Mouse (Mus musculus) embryonic facial prominence, embryonic 11.5 days (tissue): ENCODE results near the gene Sema6b. TPM values are rescaled to one million over a fixed set of nuclear protein-coding genes. Genes with fewer than 3 reads are reported as not detected.

Experiments used
- ATAC-seq: fragments of 200-750 bp; cut with Nextera tagmentation; replicated peaks from 2 replicates; pipeline ENCODE4 v1.8.0; 2017; ENCODE audit warnings: low read depth; ENCODE audit not compliant: insufficient number of reproducible peaks, low FRiP score, low TSS enrichment
- DNase-seq: peaks from one replicate; pipeline ENCODE4 v3.0.0-alpha.2; 2015; ENCODE audit warnings: low spot score
- H3K27ac ChIP-seq: fragments of 300-500 bp; sonication (generic); replicated peaks from 2 replicates; pipeline ENCODE4 v1.5.1; 2014; ENCODE audit warnings: mild to moderate bottlenecking, low read depth, low read length, control low read depth
- H3K27me3 ChIP-seq: fragments of 300-500 bp; sonication (generic); 2 replicates; pipeline ENCODE4 v1.6.1; 2014; ENCODE audit warnings: mild to moderate bottlenecking, low read length, moderate library complexity, mixed read lengths; ENCODE audit not compliant: control insufficient read depth, insufficient read depth
- H3K36me3 ChIP-seq: fragments of 300-500 bp; sonication (generic); replicated peaks from 2 replicates; pipeline ENCODE4 v1.6.1; 2014; ENCODE audit warnings: low read depth, mild to moderate bottlenecking, low read length, moderate library complexity, mixed read lengths; ENCODE audit not compliant: control insufficient read depth, insufficient read depth
- H3K4me1 ChIP-seq: fragments of 300-500 bp; sonication (generic); 2 replicates; pipeline ENCODE4 v1.6.1; 2014; ENCODE audit warnings: low read length, mixed read lengths; ENCODE audit not compliant: control insufficient read depth, insufficient read depth
- H3K4me2 ChIP-seq: fragments of 300-500 bp; sonication (generic); 2 replicates; pipeline ENCODE4 v1.6.1; 2014; ENCODE audit warnings: low read depth, mild to moderate bottlenecking, control low read depth, low read length, moderate library complexity
- H3K4me3 ChIP-seq: fragments of 300-500 bp; sonication (generic); 2 replicates; pipeline ENCODE4 v1.5.1; 2014; ENCODE audit warnings: low read depth, low read length, control low read depth
- H3K9ac ChIP-seq: fragments of 300-500 bp; sonication (generic); replicated peaks from 2 replicates; pipeline ENCODE4 v1.6.1; 2014; ENCODE audit warnings: mild to moderate bottlenecking, control low read depth, low read length
- H3K9me3 ChIP-seq: fragments of 300-500 bp; sonication (generic); replicated peaks from 2 replicates; pipeline ENCODE4 v1.6.1; 2016; ENCODE audit warnings: mild to moderate bottlenecking, low read length, inconsistent platforms, mixed read lengths; ENCODE audit not compliant: control insufficient read depth
- WGBS: fragments of 180-500 bp; shearing (Covaris S2); extraction: QIAGEN DNeasy Blood & Tissue Kit; methylation state at CpG from one replicate; pipeline ENCODE4 v1.1.7; 2014; 5-methylcytosine and 5-hydroxymethylcytosine counted together
- polyA plus RNA-seq: library from polyadenylated mRNA; unstranded; fragments of >200 nt; fragmentation: Nextera tagmentation; extraction: Ambion mirVana; gene quantifications from 2 replicates; pipeline ENCODE4 v1.2.1, GENCODE M21; 2014

The Sema6b gene
- polyA plus RNA-seq, 1 experiment from 2014 or later, result 1.1 TPM

DNA sequence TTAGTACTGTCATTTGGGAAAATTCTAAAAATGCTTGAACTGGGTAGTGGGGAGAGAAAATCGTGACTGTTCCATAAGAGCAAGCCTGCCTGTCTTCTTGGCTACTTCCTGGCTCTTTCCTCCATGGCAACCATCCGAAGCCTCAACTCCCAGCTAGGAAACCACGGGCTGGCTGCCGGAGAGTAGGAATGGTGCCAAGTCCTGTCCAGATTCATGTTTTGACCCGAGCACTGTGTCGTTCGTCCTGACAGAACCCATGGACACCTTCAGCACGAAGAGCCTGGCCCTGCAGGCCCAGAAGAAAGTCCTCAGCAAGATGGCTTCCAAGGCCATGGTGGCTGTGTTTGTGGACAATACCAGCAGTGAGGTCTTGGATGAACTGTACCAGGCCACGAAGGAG lies 31.3 kb upstream of the Sema6b start:
- no peaks in the 10 kb centered on the region for H3K9me3 ChIP-seq
- H3K36me3 ChIP-seq, result no peaks in the 10 kb centered on the region
- no peaks in the 10 kb centered on the region for H3K4me1 ChIP-seq
- no peak overlapping the region for H3K9ac ChIP-seq
- no peaks in the 10 kb centered on the region for H3K27me3 ChIP-seq
- no peak overlapping the region for H3K4me3 ChIP-seq
- ATAC-seq (no peak), DNase-seq (no peak)
- H3K27ac ChIP-seq, result no peak overlapping the region
- no peak overlapping the region for H3K4me2 ChIP-seq
- WGBS, result 78% methylated on average over 9 of the region's 9 CpGs

DNA sequence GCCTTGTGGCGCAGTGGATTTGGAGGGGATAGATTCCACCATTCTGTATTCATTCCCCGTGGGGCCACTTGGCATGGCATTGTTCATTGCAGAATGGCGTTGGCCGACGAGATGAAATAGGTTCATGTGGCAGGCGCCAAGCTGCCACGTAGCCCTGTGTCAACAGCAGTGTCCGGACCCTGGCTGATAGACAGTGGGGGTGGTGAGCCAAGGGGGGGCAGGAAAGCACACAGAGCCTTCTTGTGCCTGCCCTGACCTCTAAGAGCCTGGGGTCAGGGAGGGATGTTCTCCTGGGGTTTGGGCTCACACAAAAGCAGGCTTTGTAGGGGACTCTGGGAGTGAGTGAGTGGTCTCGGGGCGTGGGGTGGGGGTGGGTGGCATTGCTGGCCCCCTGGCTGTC lies 30.5 kb upstream of the Sema6b start:
- 25% methylated on average over 10 of the region's 10 CpGs for WGBS
- H3K27me3 ChIP-seq, result no peaks in the 10 kb centered on the region
- H3K4me3 ChIP-seq, result no peak overlapping the region
- ATAC-seq (0 out of 2 replicates have a peak, but pooled peaks have one; percentile 26), DNase-seq (peak; percentile 16)
- no peak overlapping the region for H3K9ac ChIP-seq
- H3K4me2 ChIP-seq, result no peak overlapping the region
- H3K36me3 ChIP-seq, result no peaks in the 10 kb centered on the region
- H3K27ac ChIP-seq, result no peak overlapping the region
- no peaks in the 10 kb centered on the region for H3K9me3 ChIP-seq
- no peaks in the 10 kb centered on the region for H3K4me1 ChIP-seq

DNA sequence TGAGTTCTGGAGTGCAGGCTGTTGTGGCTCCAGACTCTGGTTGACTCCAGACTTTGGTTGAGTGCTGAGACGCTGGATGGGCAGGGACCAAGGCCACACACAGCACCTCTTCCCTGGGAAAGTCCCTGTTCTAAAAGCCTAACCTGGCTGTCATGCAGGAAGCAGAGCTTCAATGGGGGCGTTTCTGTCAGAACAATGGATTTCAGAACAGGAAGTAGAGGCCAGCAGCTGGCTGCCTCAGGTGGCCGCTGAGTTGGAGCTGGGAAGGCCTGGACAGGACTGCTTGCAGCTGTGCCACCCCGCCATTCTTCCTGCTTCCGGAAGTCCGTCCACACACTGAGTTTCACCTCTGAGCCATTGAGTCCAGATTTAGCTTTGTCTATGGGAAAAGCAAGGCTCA lies 29.7 kb upstream of the Sema6b start:
- 46% methylated on average over 6 of the region's 6 CpGs for WGBS
- 0 out of 2 replicates have a peak overlapping the region, but pooled peaks have one; percentile 16 for H3K27ac ChIP-seq
- H3K4me2 ChIP-seq, result no peak overlapping the region
- no peaks in the 10 kb centered on the region for H3K9me3 ChIP-seq
- no peak overlapping the region for H3K9ac ChIP-seq
- DNase-seq (no peak), ATAC-seq (no peak)
- no peaks in the 10 kb centered on the region for H3K36me3 ChIP-seq
- no peak overlapping the region for H3K4me3 ChIP-seq
- H3K4me1 ChIP-seq, result no peaks in the 10 kb centered on the region
- no peaks in the 10 kb centered on the region for H3K27me3 ChIP-seq

DNA sequence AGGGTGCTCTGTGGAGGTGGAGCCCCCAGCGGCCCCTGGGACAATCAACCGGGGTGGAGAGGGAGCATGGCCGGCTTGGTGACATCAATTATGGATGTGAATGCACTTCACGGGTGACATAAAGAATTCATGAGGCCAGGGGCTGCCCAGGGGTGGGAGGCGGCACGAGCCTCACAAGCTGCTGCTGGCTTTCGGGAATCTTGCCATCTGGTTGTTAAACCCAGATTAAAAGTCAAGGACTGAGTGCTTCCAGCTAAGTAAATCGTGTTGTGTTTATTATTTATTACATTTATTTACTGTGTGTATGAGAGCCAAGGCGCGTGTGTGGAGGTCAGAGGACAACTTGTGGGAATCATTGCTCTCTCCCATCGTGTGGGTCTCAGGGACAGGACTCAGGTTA lies 25.5 kb upstream of the Sema6b start:
- ATAC-seq (no peak), DNase-seq (no peak)
- Histone ChIP-seq H3K4me3 (no peak overlapping the region), H3K9me3 (no peaks in the 10 kb centered on the region), H3K27me3 (no peaks in the 10 kb centered on the region), H3K36me3 (no peaks in the 10 kb centered on the region), H3K4me1 (no peaks in the 10 kb centered on the region), H3K4me2 (no peak overlapping the region), H3K9ac (no peak overlapping the region), H3K27ac (no peak overlapping the region)
- WGBS, result 73% methylated on average over 11 of the region's 11 CpGs

DNA sequence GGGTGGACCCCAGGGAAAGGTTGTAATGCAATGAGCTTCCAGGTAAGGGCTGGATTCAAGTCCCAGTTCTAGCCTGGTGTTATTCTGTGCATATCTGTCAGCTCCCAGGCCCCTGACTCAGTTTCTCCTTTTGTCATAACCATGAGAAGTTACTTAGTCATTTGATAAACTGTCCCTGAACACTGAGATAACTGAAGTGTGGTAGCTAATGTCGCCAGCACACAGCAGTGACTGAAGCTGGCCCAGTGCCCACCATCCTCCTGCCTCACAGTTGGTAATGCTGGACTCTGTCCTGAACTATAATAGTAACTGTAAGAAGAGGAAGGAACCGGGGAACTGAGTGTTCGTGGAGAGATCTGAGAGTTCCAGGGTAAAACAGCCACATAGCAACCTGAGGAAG lies 24.4 kb upstream of the Sema6b start:
- no peak overlapping the region for H3K27ac ChIP-seq
- 84% methylated on average over 3 of the region's 3 CpGs for WGBS

DNA sequence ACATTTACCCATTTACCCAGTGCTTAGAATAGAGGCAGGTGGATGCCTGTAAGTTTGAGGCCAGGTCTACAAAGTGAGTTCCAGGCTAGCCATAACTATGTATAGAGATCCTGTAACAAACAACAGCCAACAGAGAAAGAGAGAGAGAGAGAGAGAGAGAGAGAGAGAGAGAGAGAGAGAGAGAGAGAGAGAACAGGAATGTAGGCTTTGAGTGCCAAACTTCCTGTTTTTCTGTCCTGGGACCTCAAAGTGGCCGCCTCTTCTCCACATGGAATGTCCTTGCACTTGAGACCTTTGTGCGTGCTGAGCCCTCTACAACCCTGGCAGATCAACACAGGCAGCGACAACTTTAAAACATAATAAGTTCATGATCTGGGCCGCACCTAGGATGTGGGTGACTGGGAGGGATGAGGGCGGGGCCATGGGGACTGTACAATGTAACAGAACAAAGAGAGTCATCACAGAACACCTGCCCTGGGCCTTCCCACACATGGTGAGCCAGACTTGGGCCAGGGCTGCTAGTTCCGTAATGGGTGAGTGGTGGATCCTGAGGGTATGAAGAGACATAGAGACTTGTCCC lies 23.5 kb upstream of the Sema6b start:
- Histone ChIP-seq H3K4me1 (no peaks in the 10 kb centered on the region), H3K4me3 (no peak overlapping the region; the same call in 1 of the 2 replicates), H3K27ac (no peak overlapping the region), H3K27me3 (no peaks in the 10 kb centered on the region), H3K9ac (no peak overlapping the region), H3K9me3 (no peaks in the 10 kb centered on the region), H3K4me2 (no peak overlapping the region), H3K36me3 (no peaks in the 10 kb centered on the region)
- no peak for ATAC-seq
- no peak for DNase-seq
- 82% methylated on average over 6 of the region's 6 CpGs for WGBS

More for the DNA sequence above, 24.4 kb upstream of the Sema6b start:
- H3K4me2 ChIP-seq, result no peak overlapping the region
- DNase-seq (no peak), ATAC-seq (no peak)
- H3K36me3 ChIP-seq, result no peaks in the 10 kb centered on the region
- no peak overlapping the region for H3K4me3 ChIP-seq
- no peaks in the 10 kb centered on the region for H3K9me3 ChIP-seq
- H3K27me3 ChIP-seq, result no peaks in the 10 kb centered on the region
- H3K4me1 ChIP-seq, result no peaks in the 10 kb centered on the region
- H3K9ac ChIP-seq, result no peak overlapping the region

DNA sequence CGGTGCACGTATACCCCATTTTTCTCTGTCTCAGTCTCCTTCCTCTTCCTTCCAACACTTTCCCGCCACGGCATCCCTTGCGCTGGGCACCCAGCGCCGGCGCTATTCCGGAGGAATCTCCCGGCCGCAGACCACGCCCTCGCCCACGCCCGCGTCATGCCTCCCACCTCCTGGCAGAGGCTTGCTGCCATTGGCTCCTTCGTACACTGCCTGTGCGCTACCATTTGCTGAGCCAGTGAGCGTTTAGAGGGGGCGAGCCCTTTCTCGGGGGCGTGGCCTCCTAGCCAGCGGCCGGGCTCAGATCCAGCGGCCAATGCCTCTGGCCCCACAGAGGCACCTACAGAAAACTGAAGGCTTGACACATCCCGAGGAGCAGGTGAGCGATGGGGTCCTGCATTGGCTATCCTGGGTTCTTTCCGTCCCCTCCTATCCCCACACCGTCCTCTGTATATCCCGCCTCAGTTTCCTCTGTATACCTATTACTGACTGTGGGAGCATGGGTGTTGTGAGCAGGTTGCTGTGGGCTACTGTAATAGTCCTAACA lies 22.2 kb upstream of the Sema6b start, which contains the start of gene Tnfaip8l1:
Gene Tnfaip8l1 (plus strand): TSS at position 247 of the 544 bp plus-strand sequence.
- H3K27ac ChIP-seq, result no peak within 1 kb of the TSS

DNA sequence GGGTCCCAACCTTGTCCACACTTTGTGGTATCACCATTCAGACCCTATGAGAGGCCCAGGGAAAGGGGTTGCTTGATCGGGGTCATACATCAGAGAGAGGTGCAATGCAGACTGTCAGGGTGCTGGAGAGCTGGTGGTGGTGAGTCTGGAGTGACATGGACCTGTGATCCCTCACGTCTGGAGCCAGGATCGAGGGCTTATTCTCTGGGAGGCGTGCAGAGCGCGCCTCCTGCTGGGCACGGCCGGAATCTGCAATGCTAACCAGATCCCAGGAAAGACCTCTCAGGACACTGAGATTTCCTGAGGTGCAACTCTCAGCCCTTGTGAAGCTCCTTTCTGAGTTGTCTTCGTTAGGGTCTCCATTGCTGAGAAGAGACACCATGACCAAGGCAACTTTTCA lies 19.6 kb upstream of the Sema6b start:
- Histone ChIP-seq H3K27me3 (no peaks in the 10 kb centered on the region), H3K27ac (no peak overlapping the region), H3K4me2 (no peak overlapping the region), H3K4me1 (no peaks in the 10 kb centered on the region), H3K9me3 (no peaks in the 10 kb centered on the region), H3K36me3 (no peaks in the 10 kb centered on the region), H3K9ac (no peak overlapping the region), H3K4me3 (no peak overlapping the region)
- WGBS, result 3% methylated on average over 9 of the region's 9 CpGs
- ATAC-seq (no peak), DNase-seq (peak; percentile 79)

More for the DNA sequence above, 22.2 kb upstream of the Sema6b start, which contains the start of gene Tnfaip8l1:
- Histone ChIP-seq H3K36me3 (no peaks in the 10 kb centered on the region), H3K9me3 (no peaks in the 10 kb centered on the region), H3K27me3 (no peaks in the 10 kb centered on the region), H3K4me1 (no peaks in the 10 kb centered on the region), H3K9ac (peak within 1 kb of the TSS; percentile 48), H3K4me2 (peak within 1 kb of the TSS; percentile 81), H3K4me3 (peak within 1 kb of the TSS; percentile 47)
- ATAC-seq (peak; percentile 98), DNase-seq (peak; percentile 95)
- under 1% methylated on average over 30 of the region's 30 CpGs for WGBS
